Mouse (Mus musculus): ENCODE data around the gene Pla2g4e. TPM values are rescaled to one million over a fixed set of nuclear protein-coding genes. Genes with fewer than 3 reads are reported as not detected.

Gene Pla2g4e
- polyA plus RNA-seq, 1 experiment from 2014 or later: not detected

- H3K27me3 ChIP-seq (ENCODE audit: insufficient read depth, low read length): no peaks in the 10 kb centered on the region
- no peaks in the 10 kb centered on the region; the same call in 1 of the 2 replicates for H3K9me3 ChIP-seq (ENCODE audit: low read length)
- H3K9ac ChIP-seq (replicated peaks): no peak overlapping the region
- no peaks in the 10 kb centered on the region for H3K36me3 ChIP-seq (replicated peaks; ENCODE audit: insufficient read depth, low read length)
- no peak for ATAC-seq
- no peak for DNase-seq
- H3K27ac ChIP-seq (ENCODE audit: low read depth): no peak overlapping the region
- TF ChIP-seq CTCF (IDR thresholded peaks at IDR 0.05; ENCODE audit: low read depth) (peak; percentile 44), EP300 (IDR thresholded peaks at IDR 0.05; ENCODE audit: low read depth) (no peak)
- no peaks in the 10 kb centered on the region for H3K4me1 ChIP-seq (ENCODE audit: insufficient read depth)
- WGBS (ENCODE audit: insufficient replicate concordance): 61% methylated on average over 1 of the region's 1 CpGs
- no peak overlapping the region for H3K4me3 ChIP-seq (ENCODE audit: low read depth, low read length)
- no peak overlapping the region for H3K4me2 ChIP-seq (ENCODE audit: low read depth, low read length)
Measured at GRCm38 (mm10) chr2:120187583-120187982, 57.6 kb downstream of the Pla2g4e start.

GRCm38 (mm10) chr2:120185527-120186276 lies 59.4 kb downstream of the Pla2g4e start:
- no peaks in the 10 kb centered on the region for H3K27me3 ChIP-seq (ENCODE audit: insufficient read depth, low read length)
- H3K36me3 ChIP-seq (replicated peaks; ENCODE audit: insufficient read depth, low read length): no peaks in the 10 kb centered on the region
- no peak overlapping the region for H3K27ac ChIP-seq (ENCODE audit: low read depth)
- H3K4me2 ChIP-seq (ENCODE audit: low read depth, low read length): no peak overlapping the region
- TF ChIP-seq EP300 (IDR thresholded peaks at IDR 0.05; ENCODE audit: low read depth): no peak
- peak; percentile 44 for TF ChIP-seq CTCF (IDR thresholded peaks at IDR 0.05; ENCODE audit: low read depth)
- WGBS (ENCODE audit: insufficient replicate concordance): 68% methylated on average over 6 of the region's 6 CpGs
- H3K9me3 ChIP-seq (ENCODE audit: low read length): no peaks in the 10 kb centered on the region; the same call in 1 of the 2 replicates
- no peak for ATAC-seq
- H3K4me1 ChIP-seq (ENCODE audit: insufficient read depth): no peaks in the 10 kb centered on the region
- H3K4me3 ChIP-seq (ENCODE audit: low read depth, low read length): no peak overlapping the region
- H3K9ac ChIP-seq (replicated peaks): no peak overlapping the region
- DNase-seq: no peak

DNA sequence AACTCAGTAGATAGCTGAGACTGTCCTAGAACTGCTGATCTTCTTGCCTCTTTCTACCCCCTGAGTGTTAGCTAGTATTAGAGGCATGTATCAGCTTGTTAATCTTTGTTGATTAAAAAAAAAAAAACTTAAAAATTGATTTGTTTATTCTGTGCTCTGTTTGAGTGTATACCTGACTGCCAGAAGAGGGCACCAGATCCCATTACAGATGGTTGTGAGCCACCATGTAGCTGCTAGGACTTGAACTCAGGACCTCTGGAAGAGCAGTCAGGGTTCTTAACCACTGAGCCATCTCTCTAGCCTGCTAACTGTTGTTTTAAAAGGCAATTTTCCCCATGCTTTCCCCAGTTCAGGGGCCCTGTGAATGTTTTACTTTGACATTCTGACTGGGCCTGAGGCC lies 66.2 kb downstream of the Pla2g4e start:
- Histone ChIP-seq H3K4me3 (ENCODE audit: low read depth, low read length) (no peak overlapping the region), H3K9me3 (ENCODE audit: low read length) (no peaks in the 10 kb centered on the region), H3K36me3 (replicated peaks; ENCODE audit: insufficient read depth, low read length) (no peaks in the 10 kb centered on the region), H3K27ac (ENCODE audit: low read depth) (no peak overlapping the region), H3K9ac (replicated peaks) (no peak overlapping the region), H3K4me1 (ENCODE audit: insufficient read depth) (no peaks in the 10 kb centered on the region), H3K27me3 (ENCODE audit: insufficient read depth, low read length) (no peaks in the 10 kb centered on the region), H3K4me2 (ENCODE audit: low read depth, low read length) (no peak overlapping the region)
- TF ChIP-seq EP300 (IDR thresholded peaks at IDR 0.05; ENCODE audit: low read depth) (no peak), CTCF (IDR thresholded peaks at IDR 0.05; ENCODE audit: low read depth) (peak; percentile 18; the same call in 1 of the 2 replicates)
- DNase-seq: no peak
- no peak for ATAC-seq

GRCm38 (mm10) chr2:120173718-120174117 lies 71.4 kb downstream of the Pla2g4e start:
- TF ChIP-seq CTCF (IDR thresholded peaks at IDR 0.05; ENCODE audit: low read depth) (peak; percentile 82), EP300 (IDR thresholded peaks at IDR 0.05; ENCODE audit: low read depth) (no peak)
- Histone ChIP-seq H3K4me1 (ENCODE audit: insufficient read depth) (no peaks in the 10 kb centered on the region), H3K4me2 (ENCODE audit: low read depth, low read length) (no peak overlapping the region), H3K9ac (replicated peaks) (no peak overlapping the region), H3K9me3 (ENCODE audit: low read length) (no peaks in the 10 kb centered on the region), H3K4me3 (ENCODE audit: low read depth, low read length) (no peak overlapping the region), H3K36me3 (replicated peaks; ENCODE audit: insufficient read depth, low read length) (no peaks in the 10 kb centered on the region), H3K27ac (ENCODE audit: low read depth) (no peak overlapping the region), H3K27me3 (ENCODE audit: insufficient read depth, low read length) (no peaks in the 10 kb centered on the region)
- WGBS (ENCODE audit: insufficient replicate concordance): 26% methylated on average over 10 of the region's 10 CpGs
- DNase-seq (peak; percentile 59), ATAC-seq (no peak)

- no peaks in the 10 kb centered on the region for H3K36me3 ChIP-seq (replicated peaks; ENCODE audit: insufficient read depth, low read length)
- WGBS (ENCODE audit: insufficient replicate concordance): 74% methylated on average over 7 of the region's 7 CpGs
- no peaks in the 10 kb centered on the region for H3K9me3 ChIP-seq (ENCODE audit: low read length)
- no peak for DNase-seq
- H3K4me1 ChIP-seq (ENCODE audit: insufficient read depth): no peaks in the 10 kb centered on the region
- no peak overlapping the region for H3K4me2 ChIP-seq (ENCODE audit: low read depth, low read length)
- no peak for ATAC-seq
- no peak overlapping the region for H3K27ac ChIP-seq (ENCODE audit: low read depth)
- no peak for TF ChIP-seq EP300 (IDR thresholded peaks at IDR 0.05; ENCODE audit: low read depth)
- no peak for TF ChIP-seq CTCF (IDR thresholded peaks at IDR 0.05; ENCODE audit: low read depth)
- H3K4me3 ChIP-seq (ENCODE audit: low read depth, low read length): no peak overlapping the region
- H3K27me3 ChIP-seq (ENCODE audit: insufficient read depth, low read length): no peaks in the 10 kb centered on the region
- no peak overlapping the region for H3K9ac ChIP-seq (replicated peaks)
Measured at GRCm38 (mm10) chr2:120171362-120171761, 73.8 kb downstream of the Pla2g4e start.

GRCm38 (mm10) chr2:120170726-120171125 lies 74.4 kb downstream of the Pla2g4e start:
- H3K9me3 ChIP-seq (ENCODE audit: low read length): no peaks in the 10 kb centered on the region
- H3K4me3 ChIP-seq (ENCODE audit: low read depth, low read length): no peak overlapping the region
- no peaks in the 10 kb centered on the region for H3K27me3 ChIP-seq (ENCODE audit: insufficient read depth, low read length)
- peak; percentile 46 for DNase-seq
- no peak overlapping the region for H3K9ac ChIP-seq (replicated peaks)
- ATAC-seq: no peak
- 22% methylated on average over 1 of the region's 1 CpGs for WGBS (ENCODE audit: insufficient replicate concordance)
- H3K36me3 ChIP-seq (replicated peaks; ENCODE audit: insufficient read depth, low read length): no peaks in the 10 kb centered on the region
- H3K4me1 ChIP-seq (ENCODE audit: insufficient read depth): no peaks in the 10 kb centered on the region
- no peak overlapping the region for H3K27ac ChIP-seq (ENCODE audit: low read depth)
- TF ChIP-seq CTCF (IDR thresholded peaks at IDR 0.05; ENCODE audit: low read depth) (peak; percentile 67), EP300 (IDR thresholded peaks at IDR 0.05; ENCODE audit: low read depth) (no peak)
- no peak overlapping the region for H3K4me2 ChIP-seq (ENCODE audit: low read depth, low read length)
